Mouse (Mus musculus) granulocyte monocyte progenitor cell, adult 5-6 weeks (primary cell): ENCODE measurements around the gene Smagp. TPM values are rescaled to one million over a fixed set of nuclear protein-coding genes. Genes with fewer than 3 reads are reported as not detected.

Source experiments
- ATAC-seq: replicated peaks from 2 replicates; pipeline ENCODE4 v1.8.0; 2016; ENCODE audit warnings: mild to moderate bottlenecking, moderate TSS enrichment, inconsistent platforms; ENCODE audit not compliant: poor library complexity, severe bottlenecking
- total RNA-seq, 2 experiments: library from RNA; stranded (forward) in 1 of 2; stranded (reverse) in 1 of 2; fragments of 200-712, 200-1000 nt in 1 of 2; fragments of >200 nt in 1 of 2; fragmentation: Nextera tagmentation in 1 of 2; gene quantifications; 2 replicates each; pipeline ENCODE4 v1.2.3; 2014 to 2017

Smagp gene
- total RNA-seq (2014; fragmentation: Nextera tagmentation), result 5.4 and 6.1 TPM in 2 replicates
- not detected in 2 replicates for total RNA-seq (2017)

- peak; percentile 31 for ATAC-seq
These were observed at the start of gene Smagp for GRCm38 (mm10) chr15:100636700-100637501. TSS of gene Smagp (minus strand) at chr15:100636940.

DNA sequence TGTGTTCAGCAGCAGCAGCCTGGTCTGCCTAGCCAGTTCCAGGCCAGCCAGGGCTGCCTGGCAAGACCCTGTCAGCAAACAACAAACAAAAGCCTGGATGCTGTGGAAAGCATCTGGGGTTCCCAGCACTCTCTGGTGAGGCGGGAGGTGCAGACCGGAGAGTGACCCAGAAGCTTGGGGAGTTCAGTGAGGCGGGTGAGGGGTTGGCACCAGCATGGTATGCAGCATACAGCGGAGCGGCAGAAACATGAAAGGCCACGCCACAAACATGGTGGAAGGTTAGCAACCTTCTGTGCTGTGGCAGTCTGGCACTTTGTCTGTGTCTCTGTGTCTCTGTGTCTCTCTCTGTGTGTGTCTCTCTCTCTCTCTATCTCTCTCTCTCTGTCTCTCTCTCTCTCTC lies 49.7 kb upstream of the Smagp start:
- no peak for ATAC-seq

GRCm38 (mm10) chr15:100685849-100686248 lies 49.1 kb upstream of the Smagp start:
- ATAC-seq, result no peak

- ATAC-seq, result no peak
These were observed 48.5 kb upstream of the Smagp start for GRCm38 (mm10) chr15:100685255-100685654.

DNA sequence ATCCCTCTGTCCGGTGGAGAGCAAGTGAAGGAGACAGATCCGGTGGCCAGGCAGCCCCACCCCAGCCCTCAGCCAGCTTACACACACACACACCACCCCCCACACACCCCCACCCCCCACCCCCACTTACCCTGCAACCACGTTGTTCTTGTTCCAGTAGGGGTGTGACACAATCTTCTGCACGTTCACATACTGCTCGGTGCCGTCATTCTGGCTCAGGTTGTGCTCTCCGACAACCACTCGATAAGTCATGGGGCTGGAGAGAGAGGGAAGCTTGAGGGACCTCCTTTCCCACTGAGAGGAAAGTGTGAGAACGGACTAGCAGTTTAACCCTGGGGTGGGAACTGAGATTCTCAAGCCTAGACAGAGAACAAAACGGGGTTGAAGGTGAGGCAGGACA lies 47.7 kb upstream of the Smagp start:
- ATAC-seq, result no peak

DNA sequence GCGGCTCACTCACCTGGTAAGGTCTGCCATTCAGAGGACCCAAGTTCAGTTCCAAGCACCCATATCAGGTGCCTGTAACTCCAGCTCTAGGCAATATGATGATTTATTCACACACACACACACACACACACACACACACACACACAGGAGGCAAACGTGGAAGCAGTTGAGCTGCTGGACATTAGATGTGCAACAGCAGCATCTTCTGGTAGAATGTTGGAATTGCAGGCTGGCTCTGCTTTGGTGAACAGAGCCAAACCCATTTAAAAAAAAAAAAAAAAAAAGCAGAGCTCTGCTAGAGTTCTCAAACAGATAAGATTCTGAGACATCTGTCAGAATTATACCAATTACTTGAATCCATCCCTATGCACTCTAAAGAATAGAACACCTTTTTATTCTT lies 46.3 kb upstream of the Smagp start:
- ATAC-seq, result peak; percentile 50

DNA sequence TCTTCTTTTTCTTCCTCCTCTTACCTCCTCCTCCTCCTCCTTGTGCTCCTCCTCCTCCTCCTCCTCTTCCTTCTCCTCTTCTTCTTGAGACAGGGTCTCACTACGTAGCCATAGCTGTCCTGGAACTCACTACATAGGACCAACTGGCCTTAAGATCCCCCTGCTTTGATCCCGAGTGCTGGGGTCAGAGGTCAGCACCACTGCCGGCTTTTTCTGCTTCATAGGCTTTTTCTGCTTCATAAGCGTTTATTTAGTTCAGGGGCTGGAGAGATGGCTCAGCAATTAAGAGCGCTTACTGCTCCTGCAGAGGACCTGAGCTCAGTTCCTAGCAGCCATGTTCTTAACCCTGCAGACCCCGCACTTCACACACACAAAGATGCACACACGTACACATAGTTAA lies 45.0 kb upstream of the Smagp start:
- ATAC-seq, result no peak

GRCm38 (mm10) chr15:100680381-100680780 lies 43.6 kb upstream of the Smagp start:
- ATAC-seq, result no peak

DNA sequence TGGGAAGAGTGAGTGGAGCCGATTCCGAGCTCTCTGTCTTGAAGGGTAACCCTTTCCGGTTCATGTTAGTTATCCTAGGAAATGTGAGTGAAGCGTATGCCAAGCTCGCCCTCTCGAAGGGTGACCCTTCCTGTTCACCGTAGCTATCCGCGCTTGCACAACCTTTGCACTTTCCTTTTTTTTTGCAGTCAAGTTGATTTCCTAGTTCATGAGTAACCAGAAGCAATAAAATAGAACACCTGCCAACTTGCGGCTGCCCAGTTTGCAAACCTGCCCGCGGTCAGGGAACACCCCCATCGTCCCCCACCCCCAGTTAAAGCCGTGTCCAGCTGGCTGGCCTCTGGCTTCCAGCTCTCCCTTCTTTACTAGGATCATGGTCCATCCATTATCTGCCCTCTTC lies 42.3 kb upstream of the Smagp start:
- ATAC-seq, result peak; percentile 17; the same call in 1 of the 2 replicates

DNA sequence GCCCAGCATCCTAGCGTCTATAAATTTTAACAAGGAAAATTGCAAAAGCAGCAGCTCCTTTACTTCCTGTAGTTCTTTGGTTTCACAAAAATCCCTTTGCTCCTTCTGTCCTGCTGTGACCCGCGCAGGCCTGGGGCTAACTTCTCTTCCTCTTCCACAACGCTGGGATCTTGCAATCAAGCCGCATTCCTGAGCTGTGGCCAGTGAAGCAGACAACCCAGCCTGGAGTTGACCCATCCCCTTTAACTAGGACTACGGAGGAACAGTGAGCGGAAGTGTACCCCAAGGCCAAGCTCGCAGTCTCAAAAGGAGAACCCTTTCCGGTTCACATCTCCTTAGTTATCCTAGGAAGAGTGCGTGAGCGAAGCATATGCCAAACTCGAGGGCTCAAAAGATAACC lies 41.8 kb upstream of the Smagp start:
- ATAC-seq, result peak; percentile 61

- peak; percentile 54 for ATAC-seq
These were observed 40.9 kb upstream of the Smagp start for GRCm38 (mm10) chr15:100677675-100678074.

DNA sequence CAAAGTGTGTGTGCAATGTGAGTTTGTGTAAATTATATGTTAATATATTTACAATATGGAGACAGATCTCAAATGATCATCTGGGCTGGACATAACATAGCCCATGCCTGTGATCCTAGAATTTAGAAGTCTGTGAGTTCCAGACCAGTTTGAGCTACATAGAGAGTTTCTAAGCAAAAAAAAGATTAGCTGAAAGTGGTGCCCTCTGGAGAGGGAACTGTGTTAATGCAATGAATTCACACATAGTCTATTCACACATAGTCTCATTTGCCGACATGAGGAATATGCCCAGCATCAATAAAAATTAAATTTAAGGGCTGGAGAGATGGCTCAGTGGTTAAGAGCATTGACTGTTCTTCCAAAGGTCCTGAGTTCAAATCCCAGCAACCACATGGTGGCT lies 39.8 kb upstream of the Smagp start:
- ATAC-seq, result no peak

DNA sequence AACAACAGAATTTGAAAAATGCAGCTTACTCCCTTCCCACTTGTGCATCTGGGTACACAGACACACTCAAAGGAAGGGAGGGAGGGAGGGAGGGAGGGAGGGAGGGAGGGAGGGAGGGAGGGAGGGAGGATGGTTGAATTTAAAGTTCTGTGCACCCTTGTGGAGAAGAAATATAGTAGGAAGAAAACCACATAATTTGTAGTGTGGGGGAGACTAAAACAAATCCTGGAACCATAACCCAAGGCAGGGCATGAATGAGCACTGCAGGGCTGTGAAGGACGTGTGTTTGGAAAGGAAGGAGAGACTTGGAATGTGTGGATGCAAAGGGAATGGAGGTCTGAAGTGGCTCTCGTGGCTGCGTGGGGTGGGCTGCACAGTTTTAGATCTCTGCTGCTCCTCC lies 38.7 kb upstream of the Smagp start:
- no peak for ATAC-seq

DNA sequence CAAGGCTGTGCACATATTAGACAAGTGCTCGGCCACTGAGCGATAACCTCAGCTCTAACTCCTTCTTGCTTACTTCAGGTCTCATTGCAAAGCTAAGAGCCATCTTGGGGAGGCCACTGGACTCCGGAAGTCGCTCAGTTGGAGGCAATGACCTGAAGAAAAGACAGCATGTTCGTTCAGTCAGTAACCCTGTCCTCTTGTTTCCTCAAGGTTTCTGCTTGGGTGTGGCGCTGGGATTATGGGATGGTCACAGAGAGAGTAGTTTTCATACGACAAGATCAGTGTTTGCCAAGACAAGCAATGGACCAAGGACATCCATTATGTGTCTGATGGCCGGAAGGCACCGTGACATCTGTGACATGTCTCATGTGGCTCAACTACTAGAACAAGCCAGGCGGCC lies 37.8 kb upstream of the Smagp start:
- no peak for ATAC-seq

DNA sequence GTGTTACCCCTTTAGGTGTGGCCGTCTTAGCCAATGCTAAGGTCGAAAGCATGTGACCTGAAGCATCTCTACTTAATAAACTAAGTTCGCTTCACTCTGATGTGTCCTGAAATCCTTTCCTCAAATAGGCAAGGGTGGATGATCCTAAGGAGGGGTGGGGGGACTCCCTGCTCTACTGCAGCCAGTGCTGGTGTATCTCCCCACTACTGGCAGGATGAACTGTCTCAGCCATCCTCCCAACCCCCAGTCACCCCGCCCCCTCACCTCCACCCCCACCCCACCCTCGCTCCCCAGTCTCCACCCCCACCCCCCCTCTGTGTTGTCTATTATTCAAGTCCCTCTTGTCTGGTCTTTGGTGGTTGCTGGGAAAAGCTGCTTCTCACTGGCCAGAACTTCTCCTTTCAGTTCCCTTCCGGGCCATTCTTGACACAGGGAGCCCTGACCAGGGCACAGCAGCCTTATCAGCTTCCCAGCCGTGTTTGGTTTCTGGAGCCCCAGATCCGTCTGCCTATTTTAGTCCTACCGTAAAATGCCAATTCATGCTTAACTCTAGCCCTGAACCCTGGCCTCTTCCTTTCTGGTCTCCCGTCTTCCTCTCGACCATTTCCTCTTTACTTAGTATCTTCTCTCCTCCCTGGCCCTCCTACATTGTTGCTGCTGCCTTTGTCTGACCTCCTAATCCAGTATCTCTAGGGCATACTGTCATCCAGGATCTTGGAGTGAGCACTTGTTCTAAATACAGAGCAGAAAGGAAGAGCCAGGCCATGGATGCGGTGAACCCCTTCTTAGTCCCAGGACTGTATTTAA lies 37.0 kb upstream of the Smagp start:
- peak; percentile 63 for ATAC-seq

DNA sequence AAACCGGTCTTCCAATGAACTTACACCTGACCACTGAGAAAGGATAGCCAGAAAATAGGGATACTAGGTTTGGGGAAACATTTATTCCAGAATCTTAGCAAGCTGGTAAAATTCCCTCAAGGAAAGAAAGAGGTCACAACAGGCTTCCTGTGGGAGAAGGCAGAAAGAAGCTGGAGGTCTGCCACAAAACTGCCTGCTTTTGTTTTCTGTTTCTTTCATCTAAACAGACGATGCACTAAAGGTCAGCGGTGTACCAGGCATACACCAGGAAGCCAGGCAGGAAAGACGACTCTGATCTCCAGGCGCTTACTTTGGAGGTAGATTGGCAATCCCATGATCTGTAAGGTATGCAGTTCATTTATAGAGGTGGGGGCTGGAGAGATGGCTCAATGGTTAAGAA lies 34.1 kb upstream of the Smagp start:
- no peak for ATAC-seq

GRCm38 (mm10) chr15:100670004-100670403 lies 33.3 kb upstream of the Smagp start:
- no peak for ATAC-seq

DNA sequence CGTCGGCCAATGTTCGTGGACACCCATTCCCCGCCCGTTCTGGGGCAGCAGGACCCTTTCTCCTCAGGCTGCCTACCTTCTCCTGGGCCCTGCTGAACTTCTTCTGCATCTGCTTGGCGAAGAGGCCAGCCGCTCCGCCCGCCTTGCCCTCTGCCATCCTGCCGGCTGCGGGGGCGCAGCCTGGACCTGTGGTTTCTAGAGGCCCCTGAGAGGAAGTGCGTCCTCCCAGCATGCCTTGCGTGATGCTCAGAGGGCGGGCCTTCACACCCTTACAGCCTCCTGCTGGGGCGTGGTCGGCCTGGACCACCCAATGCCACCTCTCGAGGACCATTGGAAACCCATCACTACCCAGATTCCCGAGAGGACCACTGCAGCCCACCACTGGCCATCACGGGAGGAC lies 32.6 kb upstream of the Smagp start, which contains the start of gene Bin2:
TSS of gene Bin2 (minus strand) at position 217 of the 400 bp plus-strand sequence.
- peak; percentile 71 for ATAC-seq

GRCm38 (mm10) chr15:100667871-100668545 lies 31.3 kb upstream of the Smagp start:
- ATAC-seq, result no peak

DNA sequence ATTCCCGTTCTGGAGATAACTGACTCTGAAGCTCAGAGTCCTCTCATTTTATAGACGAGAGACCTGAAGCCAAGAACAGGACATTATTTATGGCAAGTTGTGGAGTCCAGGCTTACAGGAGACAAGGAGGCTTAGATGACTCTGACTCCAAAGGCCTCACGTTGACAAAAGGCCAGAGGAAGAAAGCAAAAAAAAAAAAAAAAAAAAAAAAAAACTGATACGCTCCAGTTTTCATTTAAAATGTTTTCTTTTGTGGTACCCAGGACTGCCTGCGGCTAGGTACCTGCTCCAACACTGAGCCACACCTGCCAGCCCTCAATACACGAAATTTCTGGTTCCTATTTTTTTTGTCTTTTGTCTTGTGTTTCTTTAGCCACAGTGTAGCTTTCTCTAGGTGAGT lies 30.7 kb upstream of the Smagp start:
- ATAC-seq, result no peak

- ATAC-seq, result no peak
These were observed 30.1 kb upstream of the Smagp start for GRCm38 (mm10) chr15:100666851-100667250.
